Mouse (Mus musculus) T-helper 17 cell (primary cell): Measurements from ENCODE around the gene Creb3l2.

Experiments
- in situ Hi-C, 2 experiments: fragments of 300-600 bp; cut with MboI, MseI; formaldehyde crosslinking; loops; 1 replicate in 1 of 2; 2 replicates in 1 of 2; pipeline ENCODE4 v1.15.1; 2025; ENCODE audit warnings: high pct_unique_total_duplicates in 2 of 2

The Creb3l2 gene

DNA sequence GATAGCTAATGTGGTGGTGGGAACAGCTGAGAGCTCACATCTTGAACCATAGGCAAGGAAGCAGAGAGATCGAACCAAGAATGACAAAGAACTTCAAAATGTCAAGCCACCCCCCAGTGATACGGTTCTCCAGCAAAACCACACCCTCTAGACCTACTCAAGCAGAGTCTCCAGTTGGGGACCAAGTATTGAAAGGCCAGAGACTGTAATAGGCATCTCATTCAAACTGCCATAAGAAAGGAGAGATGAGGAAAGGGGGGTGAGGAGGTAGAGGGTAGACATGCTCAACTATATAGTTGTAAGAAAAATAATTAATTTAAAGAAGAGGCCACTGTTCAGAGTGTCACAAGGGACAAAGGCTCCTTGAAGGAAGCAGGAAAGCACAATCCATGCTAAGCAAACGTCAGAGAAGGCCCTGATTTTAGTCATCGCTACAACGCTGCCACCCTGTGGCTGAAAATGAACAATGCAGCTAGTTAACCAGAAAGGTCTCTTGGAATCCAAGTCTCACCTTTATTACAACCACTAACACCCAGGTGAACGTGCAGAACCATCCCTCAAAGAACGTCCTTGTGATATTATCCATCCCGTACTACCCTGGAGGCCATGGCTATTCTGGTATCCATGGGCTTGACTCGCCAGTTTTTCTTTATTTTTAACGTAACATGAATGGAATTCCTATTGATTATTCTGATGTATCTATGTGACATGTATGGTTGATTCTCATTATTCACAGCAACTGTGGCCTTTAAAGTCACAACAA lies 5.9 kb upstream of the Creb3l2 start:
- in situ Hi-C loops: loop anchor here (10.0 to 25.0 kb wide), 3 partner anchors 1214 to 1911 kb away; partner anchors contain the start of genes Clec2l (in 1 of the 2) and Mtpn (in 1 of the 2)

DNA sequence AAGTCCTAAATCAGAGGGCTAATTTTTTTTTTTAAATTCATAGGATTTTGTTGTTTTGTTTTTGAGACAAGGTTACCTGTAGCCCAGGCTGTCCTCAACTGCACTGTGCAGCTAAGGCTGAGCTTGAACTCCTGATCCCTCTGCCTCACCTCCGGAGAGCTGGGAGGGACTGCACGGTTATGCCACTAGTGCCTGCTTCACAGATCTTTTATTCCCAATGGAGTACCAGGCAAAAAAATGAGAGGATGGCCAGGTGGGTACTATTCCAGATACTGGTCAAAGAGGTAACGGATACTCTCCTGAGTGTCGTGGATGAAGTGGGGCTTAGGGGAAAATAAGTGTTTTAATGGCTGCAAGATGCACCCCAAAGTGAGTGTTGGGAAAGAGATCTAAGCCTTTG lies 835 bp upstream of the Creb3l2 start:
- in situ Hi-C loops: loop anchor here (10.0 to 25.0 kb wide), 3 partner anchors 1220 to 1905 kb away; partner anchors contain the start of genes Clec2l (in 1 of the 2) and Mtpn (in 1 of the 2)

DNA sequence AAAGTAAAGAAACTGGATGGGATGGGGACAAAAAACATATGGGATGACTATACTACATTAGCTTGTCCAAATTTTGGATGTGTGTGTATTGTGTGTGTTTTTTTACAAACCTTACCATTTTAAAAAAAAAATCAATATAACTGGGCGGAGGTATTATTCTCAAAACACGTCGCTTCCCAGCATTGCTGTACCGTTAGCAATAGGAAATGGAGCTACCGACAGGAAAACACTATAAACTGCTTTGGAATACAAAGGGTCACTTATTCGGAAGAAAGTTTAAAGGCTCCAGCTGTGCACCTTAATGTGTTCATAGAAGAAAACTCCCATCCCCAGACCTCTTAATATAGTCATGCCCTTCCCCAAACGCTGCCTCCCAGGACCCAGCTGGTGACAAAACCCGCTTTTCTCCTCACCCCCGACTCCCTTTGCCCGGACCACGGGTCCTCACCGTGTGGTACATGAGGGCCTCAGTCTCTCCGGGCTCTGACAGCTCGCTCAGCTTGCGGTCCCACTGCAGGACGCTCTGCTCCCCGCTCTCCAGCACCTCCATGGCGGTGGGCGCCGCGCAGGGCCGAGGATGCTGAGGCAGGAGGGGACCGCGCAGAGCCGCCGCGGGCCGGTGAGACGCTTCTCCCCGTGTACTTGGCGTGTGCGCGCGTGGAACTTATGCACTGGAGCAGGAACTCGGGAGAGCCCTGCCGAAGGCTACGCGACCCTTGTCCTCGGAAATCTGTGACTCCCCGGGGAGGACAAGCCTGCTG lies 515 bp downstream of the Creb3l2 start:
- in situ Hi-C loops: loop anchor here (10.0 to 25.0 kb wide), 3 partner anchors 1221 to 1904 kb away; partner anchors contain the start of genes Clec2l (in 1 of the 2) and Mtpn (in 1 of the 2)

DNA sequence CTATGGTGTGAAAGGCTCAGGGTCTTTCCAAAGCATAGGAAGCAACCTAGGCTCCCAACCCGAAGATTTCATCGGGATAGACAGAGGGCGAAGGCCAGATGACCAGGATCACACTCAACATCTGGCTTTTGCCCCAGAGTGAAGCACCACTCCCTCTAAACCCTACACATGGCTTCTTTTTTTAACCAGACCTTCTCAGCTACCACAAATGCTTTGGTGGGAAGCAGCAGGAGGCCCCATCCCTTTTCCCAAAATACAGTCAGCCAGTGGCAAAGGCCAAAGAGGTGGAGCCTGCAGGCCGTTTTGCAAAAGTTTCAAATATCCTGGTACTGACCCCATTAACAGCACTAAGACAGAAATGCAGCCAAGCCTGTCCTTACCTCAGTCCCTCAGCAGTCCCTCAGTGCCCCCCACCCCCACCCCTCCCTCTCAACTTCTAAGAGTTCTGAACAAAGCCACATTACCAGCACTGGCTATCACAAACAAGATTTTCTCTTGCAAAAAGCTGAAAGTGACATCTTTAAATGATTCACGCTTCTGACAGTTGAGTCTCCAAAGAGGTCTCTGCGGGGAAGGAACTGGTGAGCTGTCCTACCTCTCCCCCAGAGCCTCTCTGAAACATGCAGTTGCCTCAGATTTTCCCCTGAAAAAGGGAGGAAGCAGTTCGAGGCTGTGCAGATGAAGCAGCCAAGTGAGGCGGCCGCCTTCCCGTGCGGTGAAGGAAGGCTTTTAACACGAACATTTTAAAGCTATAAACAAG lies 1.3 kb downstream of the Creb3l2 start:
- in situ Hi-C loops: loop anchor here (10.0 to 25.0 kb wide), 3 partner anchors 1222 to 1903 kb away; partner anchors contain the start of genes Clec2l (in 1 of the 2) and Mtpn (in 1 of the 2)

- in situ Hi-C loops: loop anchor here (10.0 to 25.0 kb wide), 4 partner anchors 85 to 1903 kb away; partner anchors contain the start of genes Clec2l (in 1 of the 2) and Mtpn (in 1 of the 2)
Measured at GRCm38 (mm10) chr6:37439676-37440490, 2.1 kb downstream of the Creb3l2 start.

DNA sequence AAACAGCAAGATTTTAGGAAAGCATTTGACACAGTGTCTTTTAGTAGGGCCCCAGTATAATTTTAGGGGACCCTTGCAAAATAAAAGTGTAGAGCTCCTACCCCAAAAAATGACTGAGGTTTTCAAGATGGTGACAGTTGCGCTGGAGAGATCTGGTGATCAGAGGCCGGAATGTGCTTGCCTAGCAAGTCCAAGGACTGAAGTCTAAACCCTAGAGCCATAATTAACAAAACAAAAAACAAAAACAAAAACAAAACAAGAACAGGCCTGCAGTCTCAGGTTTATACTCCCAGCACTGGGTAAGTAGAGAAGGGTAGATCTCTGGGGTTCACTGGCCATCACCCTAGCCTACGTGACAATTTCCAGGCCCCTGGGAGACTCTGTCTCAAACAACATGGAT lies 3.4 kb downstream of the Creb3l2 start:
- in situ Hi-C loops: loop anchor here (10.0 to 25.0 kb wide), 3 partner anchors 84 to 1901 kb away; partner anchors contain the start of genes Clec2l (in 1 of the 2) and Mtpn (in 1 of the 2)

DNA sequence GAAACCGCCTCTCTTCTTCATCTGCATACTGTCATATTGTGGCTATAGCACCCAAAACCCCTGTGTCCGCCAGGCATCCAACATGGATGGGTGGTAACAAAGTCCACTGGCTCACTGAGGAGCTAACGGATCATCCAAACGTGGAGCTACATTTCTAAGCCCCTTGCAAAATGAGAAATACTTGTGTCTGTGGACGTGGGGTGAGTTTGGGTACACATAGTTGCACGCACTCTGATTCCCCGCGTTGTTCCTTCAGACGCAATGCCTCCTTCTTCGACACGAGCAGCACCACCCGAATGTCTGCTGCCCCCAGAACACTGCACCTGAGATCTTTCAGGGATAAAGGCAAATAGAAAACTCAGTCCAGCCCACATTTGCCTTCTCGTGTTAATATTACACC lies 4.9 kb downstream of the Creb3l2 start:
- in situ Hi-C loops: loop anchor here (10.0 to 25.0 kb wide), 3 partner anchors 82 to 1900 kb away; partner anchors contain the start of genes Clec2l (in 1 of the 2) and Mtpn (in 1 of the 2)

DNA sequence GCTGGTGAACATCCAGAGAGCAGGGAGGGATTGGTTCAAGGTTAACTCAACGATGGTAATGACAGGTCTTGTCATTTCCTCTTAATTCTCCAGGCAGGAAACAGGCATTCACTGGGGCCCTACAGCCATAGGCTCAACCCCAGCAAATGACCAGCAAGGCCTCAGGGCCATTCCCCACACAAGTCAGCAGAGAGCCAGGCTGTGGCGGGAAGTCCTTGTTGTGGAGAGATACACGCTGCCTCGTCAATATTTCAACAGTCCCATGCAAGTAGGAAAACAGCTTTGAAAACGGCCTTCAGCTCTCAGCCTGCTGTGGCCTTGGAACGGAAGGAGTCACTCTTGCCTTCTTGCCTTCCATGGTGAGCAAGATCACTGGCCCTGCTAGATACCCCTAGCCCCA lies 6.6 kb downstream of the Creb3l2 start:
- in situ Hi-C loops: loop anchor here (10.0 to 25.0 kb wide), 3 partner anchors 81 to 1898 kb away; partner anchors contain the start of genes Clec2l (in 1 of the 2) and Mtpn (in 1 of the 2)

GRCm38 (mm10) chr6:37429849-37430470 lies 12.0 kb downstream of the Creb3l2 start:
- in situ Hi-C loops: loop anchor here (10.0 to 25.0 kb wide), 3 partner anchors 75 to 1893 kb away; partner anchors contain the start of genes Clec2l (in 1 of the 2) and Mtpn (in 1 of the 2)

DNA sequence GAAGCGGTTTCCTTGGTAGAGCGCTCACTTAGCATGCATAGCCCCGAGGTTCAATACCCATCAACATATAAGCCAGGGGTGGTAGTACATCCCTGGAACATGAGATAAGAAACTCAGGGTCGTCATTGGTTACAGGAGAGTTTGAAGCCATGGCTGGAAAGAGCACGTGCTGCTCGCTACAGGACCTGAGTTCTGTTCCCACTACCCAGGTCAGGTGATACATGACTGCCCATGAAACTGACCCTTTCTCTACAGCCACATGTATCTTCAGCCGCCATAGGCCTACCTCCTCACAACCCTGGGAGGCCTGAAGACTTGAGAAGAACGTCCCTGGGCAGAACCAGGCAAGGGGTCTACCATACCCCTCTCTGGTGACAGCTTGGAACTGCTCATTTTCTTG lies 13.0 kb downstream of the Creb3l2 start:
- in situ Hi-C loops: loop anchor here (25.0 kb wide), 2 partner anchors 1233 to 1892 kb away; partner anchors contain the start of genes Clec2l (in 1 of the 2) and Mtpn (in 1 of the 2)

DNA sequence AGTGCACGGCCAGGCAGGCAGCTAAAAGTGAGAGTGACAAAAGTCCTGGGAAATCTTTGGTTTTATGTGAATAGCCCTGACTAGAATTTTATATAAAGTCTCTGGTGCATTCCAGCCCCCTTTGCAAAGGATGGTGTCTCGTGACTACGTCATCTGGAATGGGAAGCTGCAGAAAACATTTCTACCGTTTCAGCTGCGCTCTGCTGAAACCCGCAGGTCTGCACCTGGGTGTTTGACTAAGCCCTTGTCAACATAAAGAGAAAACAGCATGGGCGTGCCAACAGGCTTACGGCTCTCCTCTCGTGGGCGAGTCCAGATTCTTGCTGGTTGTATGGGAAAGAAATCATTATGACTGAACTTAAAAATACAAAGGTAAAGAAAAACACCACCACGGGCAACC lies 13.9 kb downstream of the Creb3l2 start:
- in situ Hi-C loops: loop anchor here (25.0 kb wide), 2 partner anchors 1234 to 1891 kb away; partner anchors contain the start of genes Clec2l (in 1 of the 2) and Mtpn (in 1 of the 2)

DNA sequence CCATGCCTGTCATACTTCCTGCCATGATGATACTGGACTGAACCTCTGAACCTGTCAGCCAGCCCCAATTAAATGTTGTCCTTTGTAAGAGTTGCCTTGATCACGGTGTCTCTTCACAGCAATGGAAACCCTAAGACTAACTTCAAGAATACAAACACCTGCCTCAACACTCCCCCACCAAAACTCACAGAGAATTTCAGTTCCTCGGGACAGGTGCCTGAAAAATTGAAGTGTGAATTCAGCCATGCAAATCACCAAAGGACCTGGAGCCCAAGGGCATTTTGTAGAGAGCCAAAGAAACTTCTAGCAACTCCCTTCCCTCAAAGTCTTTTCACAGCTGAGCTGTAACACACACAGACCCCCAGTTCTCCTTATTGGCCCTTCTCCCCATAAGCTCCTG lies 15.3 kb downstream of the Creb3l2 start:
- in situ Hi-C loops: loop anchor here (25.0 kb wide), 2 partner anchors 1236 to 1889 kb away; partner anchors contain the start of genes Clec2l (in 1 of the 2) and Mtpn (in 1 of the 2)

DNA sequence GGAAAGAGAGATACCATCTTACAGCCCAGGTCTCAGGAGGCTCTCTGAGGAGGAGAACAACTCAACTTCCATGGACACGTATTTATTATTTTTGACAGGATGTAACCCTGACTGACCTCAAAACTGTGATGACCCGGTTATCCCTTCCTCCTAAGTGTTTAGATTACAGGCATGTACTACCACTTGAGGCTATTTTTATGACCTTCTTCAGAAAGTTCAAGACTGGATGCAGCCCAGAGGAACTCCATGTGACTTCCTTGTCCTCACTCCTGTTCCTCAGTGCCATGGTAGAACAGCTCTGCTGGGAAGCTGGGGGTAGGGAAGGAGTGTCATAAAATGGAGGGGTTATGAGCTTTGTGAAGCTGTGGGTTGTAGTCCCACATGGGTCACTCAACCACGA lies 16.1 kb downstream of the Creb3l2 start:
- in situ Hi-C loops: loop anchor here (25.0 kb wide), 2 partner anchors 1236 to 1889 kb away; partner anchors contain the start of genes Clec2l (in 1 of the 2) and Mtpn (in 1 of the 2)

GRCm38 (mm10) chr6:37425075-37425474 lies 16.9 kb downstream of the Creb3l2 start:
- in situ Hi-C loops: loop anchor here (25.0 kb wide), 2 partner anchors 1237 to 1888 kb away; partner anchors contain the start of genes Clec2l (in 1 of the 2) and Mtpn (in 1 of the 2)

- in situ Hi-C loops: no loop called here
Measured at GRCm38 (mm10) chr6:37424374-37424773, 17.6 kb downstream of the Creb3l2 start.

GRCm38 (mm10) chr6:37423386-37423785 lies 18.6 kb downstream of the Creb3l2 start:
- in situ Hi-C loops: no loop called here

- in situ Hi-C loops: no loop called here
Measured at GRCm38 (mm10) chr6:37421124-37421523, 20.8 kb downstream of the Creb3l2 start.

DNA sequence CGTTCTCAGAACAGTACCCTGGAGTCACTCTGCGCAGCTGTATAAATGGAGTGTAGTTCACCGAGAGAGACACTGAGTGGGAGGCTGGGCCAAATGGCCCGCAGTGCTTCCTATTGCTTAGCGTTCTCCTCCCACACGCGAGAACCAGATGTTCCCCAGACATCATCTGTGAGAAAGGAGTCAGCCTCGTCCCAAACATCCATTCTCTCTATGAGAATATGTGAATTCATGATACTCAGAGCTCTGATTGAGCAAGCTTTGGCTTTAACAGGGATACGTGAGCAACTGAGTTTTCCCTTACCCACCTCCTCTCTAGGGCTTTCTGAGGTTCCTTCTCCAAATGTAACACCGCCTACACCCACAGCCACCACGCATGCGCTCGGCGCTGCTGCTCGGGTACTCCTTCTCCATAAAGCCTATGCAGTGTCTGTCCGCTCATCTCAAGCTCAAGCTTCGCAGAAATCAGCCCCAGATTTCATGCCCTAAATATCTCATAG lies 22.5 kb downstream of the Creb3l2 start:
- in situ Hi-C loops: no loop called here

GRCm38 (mm10) chr6:37418931-37419330 lies 23.0 kb downstream of the Creb3l2 start:
- in situ Hi-C loops: no loop called here
